Mouse (Mus musculus): ENCODE measurements around the gene Ccdc15. TPM values are rescaled to one million over a fixed set of nuclear protein-coding genes. Genes with fewer than 3 reads are reported as not detected.

The Ccdc15 gene
- polyA plus RNA-seq, 1 experiment, result 1.8 TPM

- Histone ChIP-seq H3K4me3 (replicated peaks; ENCODE audit: control insufficient read depth, low read depth, low read length) (no peak overlapping the region), H3K27ac (ENCODE audit: control insufficient read depth, insufficient read depth, low read depth, low read length, poor library complexity) (no peak overlapping the region), H3K4me1 (ENCODE audit: control insufficient read depth, insufficient read depth, low read length) (no peaks in the 10 kb centered on the region)
- WGBS, result 84% methylated on average over 7 of the region's 7 CpGs
- TF ChIP-seq POLR2A (IDR thresholded peaks at IDR 0.05; ENCODE audit: borderline replicate concordance, control insufficient read depth, low read depth, low read length) (no peak), CTCF (IDR thresholded peaks at IDR 0.05; ENCODE audit: control insufficient read depth, insufficient read depth, low read length) (no peak)
These were observed 23.1 kb upstream of the Ccdc15 start for GRCm38 (mm10) chr9:37371232-37371801.

- Histone ChIP-seq H3K4me1 (ENCODE audit: control insufficient read depth, insufficient read depth, low read length) (no peaks in the 10 kb centered on the region), H3K4me3 (replicated peaks; ENCODE audit: control insufficient read depth, low read depth, low read length) (no peak overlapping the region), H3K27ac (ENCODE audit: control insufficient read depth, insufficient read depth, low read depth, low read length, poor library complexity) (no peak overlapping the region)
- 83% methylated on average over 8 of the region's 8 CpGs for WGBS
- no peak for TF ChIP-seq CTCF (IDR thresholded peaks at IDR 0.05; ENCODE audit: control insufficient read depth, insufficient read depth, low read length)
These were observed 20.6 kb upstream of the Ccdc15 start for GRCm38 (mm10) chr9:37368860-37369259.

- WGBS, result 75% methylated on average over 11 of the region's 11 CpGs
- Histone ChIP-seq H3K27ac (ENCODE audit: control insufficient read depth, insufficient read depth, low read depth, low read length, poor library complexity) (no peak overlapping the region), H3K4me1 (ENCODE audit: control insufficient read depth, insufficient read depth, low read length) (no peaks in the 10 kb centered on the region), H3K4me3 (replicated peaks; ENCODE audit: control insufficient read depth, low read depth, low read length) (no peak overlapping the region)
- no peak for TF ChIP-seq CTCF (IDR thresholded peaks at IDR 0.05; ENCODE audit: control insufficient read depth, insufficient read depth, low read length)
- TF ChIP-seq POLR2A (IDR thresholded peaks at IDR 0.05; ENCODE audit: borderline replicate concordance, control insufficient read depth, low read depth, low read length), result no peak
These were observed 20.0 kb upstream of the Ccdc15 start for GRCm38 (mm10) chr9:37368081-37368830.

GRCm38 (mm10) chr9:37367301-37368080 lies 19.3 kb upstream of the Ccdc15 start, which contains the start of gene Hepacam:
Gene Hepacam, plus strand, starts transcription at chr9:37367351.
- H3K4me3 ChIP-seq (replicated peaks; ENCODE audit: control insufficient read depth, low read depth, low read length), result no peak within 1 kb of the TSS
- no peaks in the 10 kb centered on the region for H3K4me1 ChIP-seq (ENCODE audit: control insufficient read depth, insufficient read depth, low read length)
- WGBS, result 89% methylated on average over 17 of the region's 17 CpGs
- TF ChIP-seq POLR2A (IDR thresholded peaks at IDR 0.05; ENCODE audit: borderline replicate concordance, control insufficient read depth, low read depth, low read length) (no peak), CTCF (IDR thresholded peaks at IDR 0.05; ENCODE audit: control insufficient read depth, insufficient read depth, low read length) (no peak)
- H3K27ac ChIP-seq (ENCODE audit: control insufficient read depth, insufficient read depth, low read depth, low read length, poor library complexity), result no peak within 1 kb of the TSS

- Histone ChIP-seq H3K4me3 (replicated peaks; ENCODE audit: control insufficient read depth, low read depth, low read length) (no peak overlapping the region), H3K4me1 (ENCODE audit: control insufficient read depth, insufficient read depth, low read length) (no peaks in the 10 kb centered on the region), H3K27ac (ENCODE audit: control insufficient read depth, insufficient read depth, low read depth, low read length, poor library complexity) (no peak overlapping the region)
- TF ChIP-seq CTCF (IDR thresholded peaks at IDR 0.05; ENCODE audit: control insufficient read depth, insufficient read depth, low read length), result no peak
- 72% methylated on average over 5 of the region's 5 CpGs for WGBS
These were observed 17.5 kb upstream of the Ccdc15 start for GRCm38 (mm10) chr9:37365706-37366105.

- no peak overlapping the region for H3K4me3 ChIP-seq (replicated peaks; ENCODE audit: control insufficient read depth, low read depth, low read length)
- no peak for TF ChIP-seq POLR2A (IDR thresholded peaks at IDR 0.05; ENCODE audit: borderline replicate concordance, control insufficient read depth, low read depth, low read length)
- no peak for TF ChIP-seq CTCF (IDR thresholded peaks at IDR 0.05; ENCODE audit: control insufficient read depth, insufficient read depth, low read length)
- H3K4me1 ChIP-seq (ENCODE audit: control insufficient read depth, insufficient read depth, low read length), result no peaks in the 10 kb centered on the region
- 81% methylated on average over 3 of the region's 3 CpGs for WGBS
- H3K27ac ChIP-seq (ENCODE audit: control insufficient read depth, insufficient read depth, low read depth, low read length, poor library complexity), result no peak overlapping the region
These were observed 16.2 kb upstream of the Ccdc15 start for GRCm38 (mm10) chr9:37364392-37364791.

GRCm38 (mm10) chr9:37363551-37363950 lies 15.3 kb upstream of the Ccdc15 start:
- WGBS, result 71% methylated on average over 3 of the region's 3 CpGs
- Histone ChIP-seq H3K4me3 (replicated peaks; ENCODE audit: control insufficient read depth, low read depth, low read length) (no peak overlapping the region), H3K27ac (ENCODE audit: control insufficient read depth, insufficient read depth, low read depth, low read length, poor library complexity) (no peak overlapping the region), H3K4me1 (ENCODE audit: control insufficient read depth, insufficient read depth, low read length) (no peaks in the 10 kb centered on the region)
- TF ChIP-seq POLR2A (IDR thresholded peaks at IDR 0.05; ENCODE audit: borderline replicate concordance, control insufficient read depth, low read depth, low read length) (no peak), CTCF (IDR thresholded peaks at IDR 0.05; ENCODE audit: control insufficient read depth, insufficient read depth, low read length) (no peak)

- Histone ChIP-seq H3K27ac (ENCODE audit: control insufficient read depth, insufficient read depth, low read depth, low read length, poor library complexity) (no peak overlapping the region), H3K4me3 (replicated peaks; ENCODE audit: control insufficient read depth, low read depth, low read length) (no peak overlapping the region), H3K4me1 (ENCODE audit: control insufficient read depth, insufficient read depth, low read length) (no peaks in the 10 kb centered on the region)
- WGBS, result 50% methylated on average over 1 of the region's 1 CpGs
- TF ChIP-seq CTCF (IDR thresholded peaks at IDR 0.05; ENCODE audit: control insufficient read depth, insufficient read depth, low read length), result no peak
- TF ChIP-seq POLR2A (IDR thresholded peaks at IDR 0.05; ENCODE audit: borderline replicate concordance, control insufficient read depth, low read depth, low read length), result no peak
These were observed 14.6 kb upstream of the Ccdc15 start for GRCm38 (mm10) chr9:37362881-37363280.
